Mouse (Mus musculus): Measurements from ENCODE around the gene Adarb2.
"Not testable (repeated sequence)": the region's sequence is repeated elsewhere in the genome, so short reads cannot be mapped to it uniquely, and the experiment has no call there.

Adarb2 gene

DNA sequence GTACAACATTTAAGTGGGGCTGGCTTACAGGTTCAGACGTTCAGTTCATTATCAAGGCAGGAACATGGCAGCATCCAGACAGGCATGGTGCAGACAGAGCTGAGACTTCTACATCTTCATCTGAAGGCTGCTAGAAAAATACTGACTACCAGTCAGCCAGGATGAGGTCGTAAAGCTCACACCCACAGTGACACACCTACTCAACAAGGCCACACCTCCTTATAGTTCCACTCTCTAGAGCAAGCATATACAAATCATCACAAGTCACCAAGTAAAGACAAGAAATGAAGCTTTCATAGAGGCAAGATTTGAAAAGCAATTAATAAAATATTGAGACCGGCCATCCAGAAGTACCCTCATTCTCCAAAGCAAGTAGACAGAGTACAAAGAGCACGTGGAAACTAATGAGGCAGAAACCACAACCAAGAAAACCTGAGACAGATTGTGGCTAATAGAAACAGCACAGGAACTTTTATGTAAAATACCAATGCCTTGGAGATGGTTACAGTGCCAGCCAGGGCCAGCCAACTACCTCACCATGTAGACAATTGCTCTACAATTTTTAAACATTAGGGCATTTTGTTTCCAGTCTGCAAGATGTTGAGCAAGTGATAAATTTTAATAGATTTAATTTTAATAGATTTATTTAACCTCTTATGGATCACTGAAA is 394.4 kb downstream of the Adarb2 start:
- no peak for DNase-seq

DNA sequence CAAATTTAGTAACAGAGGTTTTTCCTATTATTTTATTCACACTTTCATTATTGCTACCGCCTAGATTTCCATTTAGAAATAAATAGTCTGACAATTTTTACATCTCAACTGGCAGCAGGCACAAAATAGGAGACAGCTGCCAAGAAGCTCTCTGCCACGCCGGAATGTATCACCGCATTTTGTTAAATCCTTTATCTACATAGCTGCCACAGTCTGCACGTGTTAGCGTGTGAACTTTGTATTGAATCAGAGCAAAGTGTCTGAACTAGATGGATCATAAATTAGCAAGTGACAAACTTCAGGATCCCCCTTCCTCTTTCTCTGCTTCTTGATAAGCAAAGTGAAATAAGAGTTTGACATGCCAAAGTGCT is 395.0 kb downstream of the Adarb2 start:
- DNase-seq, result no peak

DNA sequence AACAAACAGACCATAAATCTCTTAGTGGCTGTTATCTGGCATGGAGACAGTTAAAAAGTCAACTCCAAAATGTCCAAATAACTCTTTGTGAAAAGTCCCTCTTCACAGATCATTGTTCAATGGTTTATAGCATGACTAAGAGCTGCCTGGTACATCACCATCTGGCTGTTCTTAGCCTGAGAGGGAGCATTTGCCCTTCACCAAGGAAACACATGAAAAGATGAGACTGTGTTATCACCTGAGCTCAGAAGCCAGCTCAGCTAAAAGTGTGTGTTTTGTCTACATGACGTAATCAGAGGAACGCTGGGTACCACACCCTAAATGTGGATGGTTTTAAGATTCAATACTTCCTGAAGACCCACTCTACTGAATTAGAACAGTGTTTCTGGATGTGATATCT is 403.0 kb downstream of the Adarb2 start:
- DNase-seq, result no peak

DNA sequence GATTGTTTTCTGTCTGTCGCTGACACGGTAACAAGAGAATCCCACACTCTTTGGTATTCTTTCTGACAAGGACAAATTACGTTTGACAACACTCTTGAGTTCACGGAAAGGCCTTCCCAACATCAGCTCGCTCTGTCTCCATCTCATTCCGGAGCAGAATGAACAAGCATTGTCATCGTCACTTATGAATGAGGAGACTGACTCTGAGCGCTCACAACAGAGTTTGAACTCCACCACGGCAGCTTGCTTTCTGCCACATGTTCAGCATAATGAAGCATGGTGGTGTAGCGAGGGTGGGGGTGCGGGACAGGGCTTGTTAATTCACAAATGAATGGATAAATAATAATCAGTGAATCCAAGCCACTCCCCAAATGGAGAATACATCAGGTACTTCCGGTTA is 405.4 kb downstream of the Adarb2 start:
- DNase-seq, result no peak

DNA sequence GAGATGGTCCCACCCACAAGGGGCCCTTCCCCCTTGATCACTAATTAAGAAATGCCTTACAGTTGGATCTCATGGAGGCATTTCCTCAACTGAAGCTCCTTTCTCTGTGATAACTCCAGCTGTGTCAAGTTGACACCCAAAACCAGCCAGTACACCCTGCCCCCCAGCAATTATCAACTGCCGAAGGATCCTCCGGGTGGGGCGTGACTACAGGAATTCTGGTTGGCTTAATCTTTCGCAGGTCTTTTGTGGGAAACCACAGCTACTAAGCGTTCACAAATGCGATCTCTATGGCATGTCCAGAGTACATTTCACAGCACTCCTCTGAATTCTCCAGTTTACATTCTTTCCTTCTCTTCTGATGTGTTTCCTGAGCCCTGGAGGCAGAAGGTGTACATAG is 406.3 kb downstream of the Adarb2 start:
- DNase-seq, result not testable (repeated sequence)

DNA sequence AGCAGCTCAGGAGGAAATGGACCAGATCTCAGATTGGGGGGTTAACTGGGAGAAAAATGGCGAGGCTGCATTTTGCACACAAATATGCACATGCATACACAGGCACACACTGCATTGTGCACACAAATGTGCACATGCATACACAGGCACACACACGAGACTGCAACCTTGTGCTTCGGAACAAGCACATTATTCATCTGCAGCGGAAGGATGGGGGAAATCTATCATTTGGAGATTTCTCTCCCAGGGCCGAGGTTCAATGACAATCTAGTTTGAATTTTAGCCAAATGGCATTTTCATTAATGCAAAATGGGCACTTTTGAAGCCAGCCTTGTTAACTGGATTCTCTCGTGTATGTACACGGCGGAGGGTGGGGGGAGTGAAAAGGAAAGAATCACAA is 408.3 kb downstream of the Adarb2 start:
- no peak for DNase-seq

DNA sequence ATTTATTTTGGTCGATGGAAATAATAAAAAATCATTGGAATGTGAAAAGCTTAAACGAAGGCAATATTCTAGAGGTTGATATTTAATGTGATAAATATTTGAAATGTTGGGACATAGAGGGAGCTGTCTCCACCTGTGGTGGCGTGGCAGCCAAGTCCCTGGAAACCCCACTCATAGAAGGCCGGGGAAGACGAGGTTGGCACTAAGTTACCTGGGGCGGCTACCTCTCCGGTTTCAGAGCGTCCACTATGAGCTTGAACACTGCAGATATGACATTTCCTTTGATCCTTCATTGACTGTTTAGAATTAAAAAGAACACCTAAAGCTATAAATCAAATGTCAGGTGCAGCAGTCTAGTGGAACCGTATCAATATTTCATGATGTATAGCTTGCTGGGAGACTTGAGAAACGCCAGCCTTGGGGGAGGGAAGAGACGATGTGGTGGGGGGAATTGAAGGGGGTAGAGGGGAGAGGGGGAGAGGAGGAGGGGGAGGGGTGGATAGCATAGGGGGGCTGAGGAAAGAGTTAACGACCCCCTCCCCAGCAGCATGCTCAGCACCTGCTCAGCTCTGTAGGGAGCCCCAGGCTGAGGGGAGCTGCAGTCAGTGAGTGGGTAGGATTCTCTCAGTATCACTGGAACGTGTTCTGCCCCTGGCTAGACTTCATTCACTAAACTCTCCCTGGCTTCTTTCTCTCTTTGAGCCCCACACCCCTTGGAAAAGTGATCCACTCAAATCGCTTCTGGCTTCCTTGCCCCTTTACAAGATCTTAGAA is 410.1 kb downstream of the Adarb2 start:
- no peak for DNase-seq

DNA sequence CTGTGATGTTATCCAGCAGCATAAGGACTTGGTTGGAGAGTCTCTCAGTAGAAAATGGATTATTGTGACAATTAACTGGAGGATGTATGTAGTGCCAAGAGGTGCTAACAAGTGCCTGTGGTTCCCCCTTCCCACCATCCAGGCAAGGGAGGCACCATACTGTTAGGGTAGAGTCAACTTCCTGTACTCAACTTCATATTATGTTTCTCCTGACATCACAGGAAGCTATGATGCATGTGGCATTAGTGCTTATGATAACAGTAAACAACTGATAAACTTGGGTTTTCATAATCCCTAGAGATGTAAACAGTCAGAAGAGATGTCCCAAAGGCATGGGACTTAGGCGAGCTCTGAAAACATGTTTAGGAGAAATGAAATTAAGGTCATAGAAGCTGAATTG is 414.0 kb downstream of the Adarb2 start:
- DNase-seq, result no peak

DNA sequence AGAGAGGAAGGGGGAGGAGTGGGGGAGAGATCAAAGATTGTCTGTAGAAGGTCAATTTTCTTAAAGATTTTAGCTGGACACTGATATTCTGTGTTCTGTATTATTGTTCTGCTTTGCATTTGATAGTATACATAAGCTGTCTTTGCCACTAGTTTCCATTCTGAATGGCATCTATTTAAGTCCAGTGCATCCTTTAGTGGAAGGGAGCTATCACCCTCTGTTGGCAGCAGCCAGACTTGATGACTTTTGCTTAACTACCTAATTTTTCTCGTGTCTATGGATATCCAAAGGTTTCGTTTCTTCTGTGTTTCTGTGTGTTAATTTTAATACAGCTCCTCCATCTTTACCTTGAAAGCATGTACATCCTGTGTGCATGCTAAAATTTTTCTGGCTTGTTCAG is 419.6 kb downstream of the Adarb2 start:
- DNase-seq, result no peak

DNA sequence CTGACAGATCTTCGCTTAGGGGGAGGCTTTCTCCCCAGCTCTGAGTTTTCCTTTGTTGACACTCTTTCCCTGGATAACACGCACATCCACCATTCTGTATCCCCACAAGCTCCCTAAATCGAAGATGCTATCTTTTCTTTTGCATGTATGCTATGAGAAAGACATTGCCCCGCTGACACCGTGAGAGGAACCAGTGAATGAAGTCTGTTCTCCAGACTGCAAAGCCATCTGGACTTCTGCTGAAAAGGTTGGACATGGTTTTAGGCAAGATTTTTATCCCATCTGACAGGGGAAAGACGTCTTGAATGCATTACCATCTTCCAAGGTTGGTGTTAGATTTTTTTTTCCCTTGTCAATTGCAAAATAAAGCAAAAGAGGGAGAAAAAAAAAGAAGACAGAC is 426.9 kb downstream of the Adarb2 start:
- no peak for DNase-seq

DNA sequence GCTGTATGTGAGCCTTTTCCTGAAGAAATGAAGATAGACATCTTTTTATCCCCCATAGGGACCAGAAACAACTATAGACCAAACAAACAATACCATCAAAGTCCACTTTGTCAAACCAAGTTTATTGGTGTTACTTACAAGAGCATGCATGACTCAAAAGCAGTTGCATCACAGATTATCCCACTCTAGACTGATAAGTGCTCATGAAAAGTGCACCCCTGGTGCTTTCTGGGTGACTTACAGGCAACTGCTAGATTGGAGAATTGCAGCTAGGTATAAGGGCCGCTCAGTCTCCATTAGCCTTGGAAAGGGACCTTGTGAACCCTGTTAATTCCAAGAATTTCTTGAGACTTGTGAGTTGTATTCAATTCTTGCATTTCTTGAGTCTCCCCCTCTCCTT is 429.0 kb downstream of the Adarb2 start:
- no peak for DNase-seq

DNA sequence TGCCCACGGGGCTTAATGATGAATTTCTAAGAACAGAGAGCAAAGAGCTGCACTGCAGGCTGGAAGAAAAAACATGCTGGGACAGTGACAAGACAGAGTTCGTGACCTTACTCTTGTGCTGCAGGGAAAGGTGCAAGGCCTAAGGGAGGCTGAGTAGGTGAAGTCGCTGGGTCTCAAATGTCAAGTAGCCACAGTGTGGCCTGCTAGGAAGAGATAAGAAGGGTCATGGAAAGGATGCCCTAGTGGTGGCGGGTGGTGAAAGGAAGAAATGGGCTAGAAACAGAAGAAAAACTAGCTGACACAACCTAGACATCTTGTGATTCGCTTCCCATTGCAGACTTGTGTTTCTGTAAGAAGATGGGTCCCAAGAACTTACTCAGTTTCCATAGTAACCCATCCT is 429.4 kb downstream of the Adarb2 start:
- DNase-seq, result no peak

DNA sequence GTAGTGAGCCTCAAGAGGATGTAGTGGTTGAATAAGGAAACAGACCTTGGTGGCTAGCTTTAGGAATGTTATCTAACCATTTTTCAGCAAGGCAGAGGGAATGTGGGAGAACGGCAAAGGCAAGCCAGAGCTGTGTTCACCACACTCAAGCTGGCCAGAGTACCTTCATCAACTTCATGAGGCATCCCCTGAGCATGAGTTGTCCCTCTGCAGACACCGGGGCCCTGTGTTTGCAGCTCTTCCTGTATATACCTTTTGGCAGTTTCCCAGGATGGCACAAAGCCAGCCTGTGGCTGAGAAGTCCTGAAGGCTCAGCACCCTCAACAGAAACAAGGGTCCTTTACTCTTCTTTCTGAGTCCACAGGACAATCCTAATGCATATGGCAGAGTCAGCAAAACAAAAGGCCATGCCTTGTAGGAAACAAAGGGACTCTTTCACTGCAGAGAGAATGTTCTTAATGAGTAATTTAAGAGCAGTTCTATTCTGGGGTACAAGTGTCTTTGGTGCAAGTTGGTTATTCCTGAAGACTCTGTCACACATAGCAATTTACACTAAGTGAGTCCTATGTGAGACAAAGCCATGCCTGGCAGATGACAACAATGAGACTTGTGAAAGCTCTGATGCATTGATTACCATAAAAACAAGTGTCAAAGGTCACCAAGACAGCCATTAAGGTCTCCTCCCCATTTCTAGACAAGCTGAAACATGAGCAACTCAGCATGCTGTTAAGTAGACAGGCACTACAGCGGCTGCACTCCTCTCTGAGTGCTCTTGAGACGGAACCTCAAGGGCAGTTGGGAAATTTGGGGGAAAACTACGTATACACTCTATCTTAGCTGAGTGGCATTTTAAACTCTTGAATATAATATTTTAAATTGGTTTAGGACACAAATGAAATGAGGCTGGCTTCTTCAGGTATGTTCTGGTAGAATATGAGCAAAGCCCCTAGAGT is 431.0 kb downstream of the Adarb2 start:
- DNase-seq, result no peak

DNA sequence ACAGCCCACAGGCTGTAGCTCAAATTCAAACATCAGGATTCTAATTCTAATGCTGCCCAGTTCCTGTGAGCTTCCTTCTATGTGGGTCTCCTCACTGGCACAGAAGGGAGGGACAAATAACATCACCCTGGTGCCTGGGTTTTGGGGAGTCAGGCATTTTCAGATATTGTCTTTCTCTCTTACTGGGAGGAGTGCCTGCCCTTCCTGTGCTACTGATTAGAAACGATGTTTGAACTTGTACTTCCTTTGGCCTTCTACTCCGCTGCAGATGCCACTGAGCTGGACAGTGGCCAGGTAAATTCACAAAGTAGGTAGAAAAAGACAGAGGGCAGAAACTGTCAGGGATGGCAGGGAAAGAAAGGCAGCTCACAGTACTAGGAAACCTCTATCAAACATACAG is 439.4 kb downstream of the Adarb2 start:
- no peak for DNase-seq

DNA sequence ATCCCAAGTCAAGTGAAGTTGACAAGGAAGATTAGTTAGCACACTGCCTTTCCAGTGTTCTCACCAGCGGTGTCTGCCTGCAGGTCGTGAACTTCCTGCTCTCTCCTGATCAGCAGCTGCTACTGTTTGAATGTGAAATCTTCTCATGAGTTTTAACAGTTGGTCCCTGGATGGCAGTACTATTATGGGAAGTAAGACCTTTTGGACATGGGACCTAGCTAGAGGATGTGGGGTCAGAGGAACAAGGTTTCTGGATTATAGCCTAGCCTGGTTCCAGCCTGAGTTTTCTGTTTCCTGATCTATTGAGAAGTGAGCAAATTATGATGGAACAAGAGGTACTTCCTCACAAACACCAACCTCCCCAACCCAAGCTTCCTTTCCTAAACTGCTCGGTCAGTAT is 441.3 kb downstream of the Adarb2 start:
- DNase-seq, result no peak

DNA sequence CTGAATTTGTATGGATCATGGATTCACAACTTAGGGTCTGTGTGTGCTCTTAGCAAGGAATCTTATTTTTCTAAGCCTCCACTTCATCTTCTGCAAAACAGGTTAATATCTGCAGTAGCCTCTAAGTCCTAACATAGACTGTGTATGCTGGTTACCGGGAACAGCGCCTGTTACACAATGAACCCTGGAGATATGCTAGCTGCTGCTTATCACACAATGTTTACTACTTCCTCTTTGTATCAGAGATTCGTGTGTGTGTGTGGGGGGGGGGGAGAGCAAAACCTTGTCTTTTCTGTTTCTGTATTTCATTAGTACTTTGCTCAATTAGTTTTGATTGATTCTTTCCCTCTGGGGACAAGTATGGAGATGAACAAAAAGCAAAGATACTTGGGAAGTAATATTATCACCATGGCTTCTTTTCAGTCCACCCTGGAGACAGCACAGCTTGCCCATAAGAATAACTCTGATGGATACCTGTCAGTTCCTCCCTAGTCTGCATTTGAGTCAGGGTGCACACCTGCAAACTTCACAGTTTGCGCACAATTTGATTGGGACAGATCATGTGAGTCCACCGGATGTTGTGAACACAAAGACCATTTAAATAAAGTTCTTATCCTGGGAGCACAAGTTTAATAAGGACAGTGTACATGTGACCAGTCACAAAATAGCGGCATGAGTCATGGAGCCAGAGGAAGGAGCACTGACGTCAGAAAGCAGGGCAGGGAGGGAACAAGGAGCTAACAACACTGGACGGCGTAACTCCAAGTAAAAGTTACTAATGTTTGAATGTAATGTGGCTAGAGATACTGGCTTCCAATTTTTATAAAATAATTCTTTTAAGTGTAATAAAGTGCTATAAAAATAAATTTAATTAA is 442.4 kb downstream of the Adarb2 start:
- DNase-seq, result no peak

DNA sequence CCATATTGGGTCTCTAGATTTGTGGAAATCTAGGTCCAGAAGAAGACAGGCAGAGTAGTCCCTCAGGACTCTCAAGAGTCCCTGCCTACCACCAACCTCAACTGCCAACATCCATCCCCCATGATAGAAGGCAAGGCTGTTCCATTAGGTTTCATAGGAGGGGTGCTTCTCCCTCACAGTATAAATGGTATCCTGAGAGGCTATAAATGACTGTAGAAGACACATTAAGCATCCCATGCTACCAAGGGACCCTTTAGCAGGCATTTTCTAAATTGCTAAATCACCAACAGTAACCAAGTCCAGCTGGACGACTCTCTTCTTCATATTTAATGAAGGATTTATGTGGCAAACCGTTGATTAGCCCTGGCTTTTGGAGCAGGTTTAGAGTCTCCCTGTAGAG is 446.6 kb downstream of the Adarb2 start:
- DNase-seq, result no peak

DNA sequence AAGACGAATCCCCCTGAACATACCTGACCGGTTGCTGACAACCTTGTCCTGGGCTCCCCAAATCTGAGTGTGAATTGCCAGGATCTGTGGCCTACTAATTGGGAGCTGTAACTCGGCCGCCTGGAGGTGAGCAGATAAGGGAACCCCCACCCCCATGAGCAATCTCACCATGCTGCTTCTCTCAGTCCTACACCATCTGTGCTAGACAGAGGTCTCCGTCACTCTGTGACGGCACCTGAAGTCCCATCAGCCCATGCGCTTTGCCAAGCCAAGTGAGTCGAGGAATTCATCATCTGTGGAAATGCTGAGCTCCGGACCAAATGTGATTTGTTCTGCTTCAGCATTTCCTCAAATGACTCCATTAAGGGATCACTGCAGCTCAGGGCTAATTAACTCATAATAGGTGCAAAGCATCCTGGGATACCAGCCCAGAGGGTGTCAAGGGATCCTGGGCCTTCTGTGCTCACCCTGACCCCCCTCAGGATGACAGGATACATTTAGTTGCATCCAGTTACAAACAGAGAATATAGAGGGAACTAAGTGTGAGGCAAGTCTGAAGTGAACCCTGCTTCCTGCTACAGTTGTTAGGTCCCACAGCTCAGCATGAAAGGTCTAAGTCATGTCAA is 462.1 kb downstream of the Adarb2 start:
- no peak for DNase-seq

DNA sequence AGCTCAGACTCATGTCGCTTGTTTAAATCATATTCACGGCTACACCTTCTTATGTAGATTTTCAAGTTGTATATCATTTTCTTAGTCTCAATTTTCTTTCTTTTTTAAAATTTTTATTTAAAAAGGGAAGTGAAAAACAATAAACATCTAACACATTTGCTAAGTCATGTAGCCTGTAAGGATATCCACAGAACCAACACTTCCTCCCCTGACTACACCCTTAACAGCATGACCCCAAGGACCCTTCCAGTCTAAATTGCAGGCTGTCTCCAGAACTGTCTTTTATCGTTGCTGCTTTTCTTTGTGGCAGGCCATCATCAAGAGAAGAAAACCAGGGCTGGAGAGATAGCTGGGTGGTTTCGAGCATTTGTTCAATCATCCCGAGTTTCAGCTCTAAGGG is 474.5 kb downstream of the Adarb2 start:
- no peak for DNase-seq

DNA sequence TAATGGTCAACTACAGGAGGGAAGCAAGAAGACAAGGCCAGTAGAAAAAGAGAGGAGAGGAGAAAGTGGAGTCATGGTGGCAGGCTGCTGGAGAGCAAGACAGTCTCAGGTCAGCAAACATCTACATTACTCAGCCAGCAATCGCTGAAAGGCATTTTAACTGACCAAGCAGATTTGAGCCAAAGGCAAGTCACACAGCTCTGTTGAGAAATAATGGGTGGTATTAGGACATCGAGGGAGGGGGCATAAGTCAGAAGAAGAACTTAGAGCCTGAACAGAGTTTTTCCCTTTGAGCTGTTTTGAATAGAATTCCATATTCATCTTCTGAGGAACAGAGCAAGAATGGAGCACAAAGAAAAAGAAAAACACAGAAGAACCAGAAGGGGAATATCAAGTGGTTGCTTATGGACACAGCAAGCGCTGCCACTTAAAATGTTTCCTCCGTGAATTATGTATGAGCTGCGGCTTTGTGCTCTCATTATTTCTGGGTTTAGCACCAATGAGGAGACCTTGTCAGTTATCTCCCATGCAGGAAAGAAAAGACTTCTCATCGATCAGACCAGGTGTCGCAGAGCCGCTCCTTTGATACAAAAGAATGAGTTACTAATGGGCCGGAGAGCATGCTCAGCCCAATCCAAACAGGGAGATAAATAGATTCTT is 477.9 kb downstream of the Adarb2 start:
- no peak for DNase-seq

DNA sequence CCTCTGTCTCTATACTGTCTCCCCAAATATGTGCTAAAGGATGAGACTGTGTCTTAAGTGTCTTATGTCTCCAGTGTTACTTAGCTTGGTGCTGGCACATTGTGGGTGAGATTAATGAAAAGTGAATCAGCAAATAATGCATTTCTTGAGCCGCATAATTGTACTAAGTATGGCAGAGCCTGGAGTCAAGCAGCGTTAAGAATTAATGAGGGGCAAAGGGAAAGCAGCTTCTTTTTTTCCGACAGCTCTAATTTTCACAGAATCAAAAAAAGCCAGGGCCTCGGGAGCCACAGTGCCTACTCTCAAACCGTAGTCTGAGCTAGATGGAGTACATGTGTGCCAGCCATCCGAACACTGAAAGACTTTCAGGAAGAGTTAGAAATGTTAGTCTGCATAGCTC is 488.8 kb downstream of the Adarb2 start:
- no peak for DNase-seq

DNA sequence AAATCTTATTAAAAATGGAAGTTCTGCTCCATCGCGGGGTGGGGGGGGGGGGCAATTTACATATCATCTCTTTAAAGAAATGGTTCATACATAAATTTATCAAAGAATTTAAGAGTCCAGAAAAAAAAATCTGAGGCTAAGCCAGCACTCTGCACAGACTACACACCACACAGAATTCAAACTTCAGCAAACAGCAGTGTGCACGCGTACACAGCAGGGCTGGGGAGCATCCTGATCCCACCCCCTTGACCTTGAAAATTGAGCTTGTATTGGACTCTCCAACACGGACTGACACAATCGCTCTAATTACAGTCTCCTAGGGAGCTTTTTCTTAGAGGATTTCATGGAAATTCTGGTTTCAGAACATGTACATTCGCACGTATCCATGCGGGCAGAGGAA is 490.1 kb downstream of the Adarb2 start:
- DNase-seq, result no peak

Data from kidney, adult 18-20 months (tissue).